In the genomic region with DNA sequence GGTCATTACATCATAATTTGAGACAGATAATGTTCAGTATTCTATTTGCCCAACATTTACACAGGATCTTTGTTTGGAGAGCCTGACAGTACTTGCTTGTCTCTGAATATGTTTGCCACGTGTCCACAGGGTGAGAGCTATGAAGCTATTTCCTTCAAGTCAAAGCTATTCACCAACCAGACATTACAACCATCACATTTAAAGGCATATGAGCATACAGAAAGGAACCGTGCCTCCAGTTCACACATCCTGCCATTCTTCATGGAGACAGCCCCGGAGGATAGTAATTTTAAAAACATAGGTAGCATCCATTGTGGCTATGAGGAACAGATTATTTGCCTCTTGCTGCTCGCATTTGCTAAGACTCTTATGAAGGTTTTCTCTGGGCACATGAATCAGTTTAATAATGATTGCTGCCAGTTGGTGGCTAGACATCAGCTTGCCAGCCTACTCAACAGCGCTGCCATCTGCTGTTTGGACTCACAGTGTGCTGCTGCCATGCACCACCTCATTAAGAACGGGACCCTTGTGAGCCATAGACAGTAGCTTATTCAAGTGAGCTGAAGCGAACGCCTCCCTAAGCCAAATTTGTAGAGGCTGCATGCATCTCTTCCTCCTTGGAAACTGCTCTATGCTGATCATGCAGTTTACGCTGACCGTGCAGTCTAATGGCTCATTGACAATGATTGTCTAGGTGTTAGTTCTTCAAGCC, we compare ENCODE assay signal across 8 mouse cellular contexts.
DNase-seq lines count a peak whose midpoint lies in the region; ATAC-seq lines count a peak whose summit lies in the region.

No protein-coding gene starts in this region.

- no peak overlapping the region for H3K4me2 ChIP-seq in embryonic facial prominence, embryonic 14.5 days (ENCODE audit: low read depth, low read length)
- H3K4me2 ChIP-seq in neural tube, embryonic 15.5 days = peak overlapping the region; percentile 37

- ATAC-seq in embryonic facial prominence, embryonic 14.5 days (ENCODE audit: low read depth) = peak; percentile 41; the same call in 1 of the 2 replicates
- peak; percentile 94 for ATAC-seq in neural tube, embryonic 15.5 days (ENCODE audit: low FRiP score)
- no peak for ATAC-seq in erythroblast, adult 5-6 weeks (replicated peaks; ENCODE audit: low FRiP score, poor library complexity, severe bottlenecking)

- DNase-seq in left cerebral cortex, adult 18-20 months (ENCODE audit: low spot score in 2 of 2) = peak; percentile 24 to 49
- no peak for DNase-seq in left cerebral cortex, adult 11 months (ENCODE audit: low spot score)
- DNase-seq in adipocyte (ENCODE audit: low spot score) = peak; percentile 35
- DNase-seq in embryonic facial prominence, embryonic 14.5 days (ENCODE audit: low spot score) = peak; percentile 68
- peak; percentile 76 for DNase-seq in layer of hippocampus, adult 9-10 months (ENCODE audit: low spot score)
- no peak for DNase-seq in heart, embryonic 10.5 days (ENCODE audit: low spot score)

- no peak overlapping the region for H3K27ac ChIP-seq in embryonic facial prominence, embryonic 14.5 days (replicated peaks; ENCODE audit: low read depth, low read length)
- H3K27ac ChIP-seq in neural tube, embryonic 15.5 days (replicated peaks) = no peak overlapping the region
- H3K27ac ChIP-seq in heart, embryonic 10.5 days = no peak overlapping the region

- WGBS in embryonic facial prominence, embryonic 14.5 days = 66% methylated on average over 10 of the region's 10 CpGs
- 25% methylated on average over 10 of the region's 10 CpGs for WGBS in neural tube, embryonic 15.5 days
- WGBS in heart, embryonic 10.5 days = 75% methylated on average over 10 of the region's 10 CpGs

- no peaks in the 10 kb centered on the region for H3K4me1 ChIP-seq in embryonic facial prominence, embryonic 14.5 days (ENCODE audit: control insufficient read depth, insufficient read depth, low read length)
- H3K4me1 ChIP-seq in neural tube, embryonic 15.5 days = peaks cover 13% of the 10 kb centered on the region
- no peaks in the 10 kb centered on the region for H3K4me1 ChIP-seq in heart, embryonic 10.5 days

- no peaks in the 10 kb centered on the region for H3K9me3 ChIP-seq in embryonic facial prominence, embryonic 14.5 days (ENCODE audit: control insufficient read depth, low read length)
- H3K9me3 ChIP-seq in neural tube, embryonic 15.5 days (replicated peaks) = no peaks in the 10 kb centered on the region
- no peaks in the 10 kb centered on the region for H3K9me3 ChIP-seq in heart, embryonic 10.5 days

- H3K36me3 ChIP-seq in embryonic facial prominence, embryonic 14.5 days (ENCODE audit: control insufficient read depth, insufficient read depth, low read length) = no peaks in the 10 kb centered on the region
- H3K36me3 ChIP-seq in neural tube, embryonic 15.5 days = no peaks in the 10 kb centered on the region
- no peaks in the 10 kb centered on the region for H3K36me3 ChIP-seq in heart, embryonic 10.5 days

- H3K4me3 ChIP-seq in embryonic facial prominence, embryonic 14.5 days (ENCODE audit: low read depth, low read length) = no peak overlapping the region
- no peak overlapping the region for H3K4me3 ChIP-seq in neural tube, embryonic 15.5 days (replicated peaks)
- H3K4me3 ChIP-seq in heart, embryonic 10.5 days = no peak overlapping the region

- H3K9ac ChIP-seq in embryonic facial prominence, embryonic 14.5 days (ENCODE audit: low read depth, low read length) = no peak overlapping the region
- no peak overlapping the region for H3K9ac ChIP-seq in neural tube, embryonic 15.5 days (replicated peaks)

- H3K27me3 ChIP-seq in embryonic facial prominence, embryonic 14.5 days (replicated peaks; ENCODE audit: control insufficient read depth, insufficient read depth, low read length) = no peaks in the 10 kb centered on the region
- no peaks in the 10 kb centered on the region for H3K27me3 ChIP-seq in neural tube, embryonic 15.5 days (replicated peaks)
- no peaks in the 10 kb centered on the region for H3K27me3 ChIP-seq in heart, embryonic 10.5 days (ENCODE audit: insufficient read depth, poor library complexity, severe bottlenecking)

Comparison
In these comparisons a context has a peak if more than half of its experiments do, and no peak if none do; other contexts are left out.
1. DNase-seq: peak in left cerebral cortex, adult 18-20 months (2 of 2), adipocyte (single experiment), embryonic facial prominence, embryonic 14.5 days (single experiment) and layer of hippocampus, adult 9-10 months (single experiment); none in left cerebral cortex, adult 11 months (single experiment) and heart, embryonic 10.5 days (single experiment).